Mouse (Mus musculus): ENCODE measurements around the gene Slco2a1. TPM values are rescaled to one million over a fixed set of nuclear protein-coding genes. Genes with fewer than 3 reads are reported as not detected.

Gene Slco2a1
- polyA plus RNA-seq, 1 experiment from 2014 or later = 0.31 TPM

- ATAC-seq (ENCODE audit: low FRiP score) = no peak
- no peaks in the 10 kb centered on the region for H3K27me3 ChIP-seq (ENCODE audit: control insufficient read depth, insufficient read depth, low read length)
- H3K27ac ChIP-seq (ENCODE audit: low read depth, low read length) = no peak overlapping the region
- peak; percentile 39 for DNase-seq (ENCODE audit: low spot score, missing footprints)
- no peak overlapping the region for H3K9ac ChIP-seq (ENCODE audit: low read length)
- H3K36me3 ChIP-seq (ENCODE audit: control insufficient read depth, insufficient read depth, low read length) = no peaks in the 10 kb centered on the region
- no peak overlapping the region for H3K4me3 ChIP-seq (ENCODE audit: low read depth, low read length)
- H3K4me2 ChIP-seq = no peak overlapping the region
- 78% methylated on average over 10 of the region's 10 CpGs for WGBS
- no peaks in the 10 kb centered on the region; the same call in 1 of the 2 replicates for H3K4me1 ChIP-seq (ENCODE audit: control insufficient read depth, insufficient read depth, low read length)
- H3K9me3 ChIP-seq (ENCODE audit: control insufficient read depth, low read length) = no peaks in the 10 kb centered on the region
Measured at GRCm38 (mm10) chr9:102962093-102962788, 26.3 kb upstream of the Slco2a1 start.

GRCm38 (mm10) chr9:102963321-102963720, 25.2 kb upstream of the Slco2a1 start:
- Histone ChIP-seq H3K4me1 (ENCODE audit: control insufficient read depth, insufficient read depth, low read length) (no peaks in the 10 kb centered on the region; the same call in 1 of the 2 replicates), H3K27me3 (ENCODE audit: control insufficient read depth, insufficient read depth, low read length) (no peaks in the 10 kb centered on the region), H3K9ac (ENCODE audit: low read length) (no peak overlapping the region), H3K36me3 (ENCODE audit: control insufficient read depth, insufficient read depth, low read length) (no peaks in the 10 kb centered on the region), H3K27ac (ENCODE audit: low read depth, low read length) (no peak overlapping the region), H3K9me3 (ENCODE audit: control insufficient read depth, low read length) (no peaks in the 10 kb centered on the region), H3K4me3 (ENCODE audit: low read depth, low read length) (no peak overlapping the region), H3K4me2 (no peak overlapping the region)
- no peak for DNase-seq (ENCODE audit: low spot score, missing footprints)
- WGBS = 88% methylated on average over 7 of the region's 7 CpGs
- no peak for ATAC-seq (ENCODE audit: low FRiP score)

- Histone ChIP-seq H3K4me2 (no peak overlapping the region), H3K4me1 (ENCODE audit: control insufficient read depth, insufficient read depth, low read length) (no peaks in the 10 kb centered on the region; the same call in 1 of the 2 replicates), H3K36me3 (ENCODE audit: control insufficient read depth, insufficient read depth, low read length) (no peaks in the 10 kb centered on the region), H3K27me3 (ENCODE audit: control insufficient read depth, insufficient read depth, low read length) (no peaks in the 10 kb centered on the region), H3K4me3 (ENCODE audit: low read depth, low read length) (no peak overlapping the region), H3K9me3 (ENCODE audit: control insufficient read depth, low read length) (no peaks in the 10 kb centered on the region), H3K27ac (ENCODE audit: low read depth, low read length) (no peak overlapping the region), H3K9ac (ENCODE audit: low read length) (no peak overlapping the region)
- WGBS = 95% methylated on average over 9 of the region's 9 CpGs
- DNase-seq (ENCODE audit: low spot score, missing footprints) (no peak), ATAC-seq (ENCODE audit: low FRiP score) (no peak)
Measured at GRCm38 (mm10) chr9:102964644-102965043, 23.9 kb upstream of the Slco2a1 start.

GRCm38 (mm10) chr9:102972393-102973050, 16.0 kb upstream of the Slco2a1 start:
- Histone ChIP-seq H3K27me3 (ENCODE audit: control insufficient read depth, insufficient read depth, low read length) (no peaks in the 10 kb centered on the region), H3K27ac (ENCODE audit: low read depth, low read length) (no peak overlapping the region), H3K4me3 (ENCODE audit: low read depth, low read length) (no peak overlapping the region), H3K36me3 (ENCODE audit: control insufficient read depth, insufficient read depth, low read length) (no peaks in the 10 kb centered on the region), H3K9me3 (ENCODE audit: control insufficient read depth, low read length) (no peaks in the 10 kb centered on the region), H3K4me1 (ENCODE audit: control insufficient read depth, insufficient read depth, low read length) (peaks cover 4% of the 10 kb centered on the region; the same call in 1 of the 2 replicates), H3K9ac (ENCODE audit: low read length) (no peak overlapping the region), H3K4me2 (no peak overlapping the region)
- WGBS = 83% methylated on average over 2 of the region's 2 CpGs
- ATAC-seq (ENCODE audit: low FRiP score) (no peak), DNase-seq (ENCODE audit: low spot score, missing footprints) (peak; percentile 59)

GRCm38 (mm10) chr9:102975887-102976286, 12.6 kb upstream of the Slco2a1 start:
- DNase-seq (ENCODE audit: low spot score, missing footprints) (no peak), ATAC-seq (ENCODE audit: low FRiP score) (no peak)
- Histone ChIP-seq H3K36me3 (ENCODE audit: control insufficient read depth, insufficient read depth, low read length) (no peaks in the 10 kb centered on the region), H3K9ac (ENCODE audit: low read length) (no peak overlapping the region), H3K4me3 (ENCODE audit: low read depth, low read length) (no peak overlapping the region), H3K4me1 (ENCODE audit: control insufficient read depth, insufficient read depth, low read length) (peaks cover 4% of the 10 kb centered on the region; the same call in 1 of the 2 replicates), H3K27ac (ENCODE audit: low read depth, low read length) (no peak overlapping the region), H3K9me3 (ENCODE audit: control insufficient read depth, low read length) (no peaks in the 10 kb centered on the region), H3K4me2 (no peak overlapping the region), H3K27me3 (ENCODE audit: control insufficient read depth, insufficient read depth, low read length) (no peaks in the 10 kb centered on the region)
- 75% methylated on average over 2 of the region's 2 CpGs for WGBS

- Histone ChIP-seq H3K36me3 (ENCODE audit: control insufficient read depth, insufficient read depth, low read length) (no peaks in the 10 kb centered on the region), H3K9me3 (ENCODE audit: control insufficient read depth, low read length) (no peaks in the 10 kb centered on the region), H3K27me3 (ENCODE audit: control insufficient read depth, insufficient read depth, low read length) (no peaks in the 10 kb centered on the region), H3K27ac (ENCODE audit: low read depth, low read length) (no peak overlapping the region), H3K4me3 (ENCODE audit: low read depth, low read length) (no peak overlapping the region), H3K4me1 (ENCODE audit: control insufficient read depth, insufficient read depth, low read length) (peaks cover 4% of the 10 kb centered on the region; the same call in 1 of the 2 replicates), H3K4me2 (no peak overlapping the region), H3K9ac (ENCODE audit: low read length) (no peak overlapping the region)
- ATAC-seq (ENCODE audit: low FRiP score) = no peak
- peak; percentile 79 for DNase-seq (ENCODE audit: low spot score, missing footprints)
- 93% methylated on average over 1 of the region's 1 CpGs for WGBS
Measured at GRCm38 (mm10) chr9:102977090-102977489, 11.4 kb upstream of the Slco2a1 start.

GRCm38 (mm10) chr9:102977791-102978492, 10.6 kb upstream of the Slco2a1 start:
- 74% methylated on average over 9 of the region's 9 CpGs for WGBS
- ATAC-seq (ENCODE audit: low FRiP score) = no peak
- H3K4me2 ChIP-seq = no peak overlapping the region
- H3K27ac ChIP-seq (ENCODE audit: low read depth, low read length) = no peak overlapping the region
- no peaks in the 10 kb centered on the region for H3K36me3 ChIP-seq (ENCODE audit: control insufficient read depth, insufficient read depth, low read length)
- H3K4me1 ChIP-seq (ENCODE audit: control insufficient read depth, insufficient read depth, low read length) = peaks cover 4% of the 10 kb centered on the region; the same call in 1 of the 2 replicates
- DNase-seq (ENCODE audit: low spot score, missing footprints) = no peak
- H3K4me3 ChIP-seq (ENCODE audit: low read depth, low read length) = no peak overlapping the region
- H3K9me3 ChIP-seq (ENCODE audit: control insufficient read depth, low read length) = no peaks in the 10 kb centered on the region
- no peaks in the 10 kb centered on the region for H3K27me3 ChIP-seq (ENCODE audit: control insufficient read depth, insufficient read depth, low read length)
- no peak overlapping the region for H3K9ac ChIP-seq (ENCODE audit: low read length)

- H3K27ac ChIP-seq (ENCODE audit: low read depth, low read length) = no peak overlapping the region
- 76% methylated on average over 3 of the region's 3 CpGs for WGBS
- H3K4me2 ChIP-seq = no peak overlapping the region
- H3K27me3 ChIP-seq (ENCODE audit: control insufficient read depth, insufficient read depth, low read length) = no peaks in the 10 kb centered on the region
- H3K4me3 ChIP-seq (ENCODE audit: low read depth, low read length) = no peak overlapping the region
- H3K9me3 ChIP-seq (ENCODE audit: control insufficient read depth, low read length) = no peaks in the 10 kb centered on the region
- peaks cover 4% of the 10 kb centered on the region; the same call in 1 of the 2 replicates for H3K4me1 ChIP-seq (ENCODE audit: control insufficient read depth, insufficient read depth, low read length)
- H3K9ac ChIP-seq (ENCODE audit: low read length) = no peak overlapping the region
- H3K36me3 ChIP-seq (ENCODE audit: control insufficient read depth, insufficient read depth, low read length) = no peaks in the 10 kb centered on the region
- DNase-seq (ENCODE audit: low spot score, missing footprints) = no peak
- no peak for ATAC-seq (ENCODE audit: low FRiP score)
Measured at GRCm38 (mm10) chr9:102979011-102979700, 9.4 kb upstream of the Slco2a1 start.
